Mouse (Mus musculus) C2C12 (cell line): ENCODE measurements around the gene Prkcsh.

Experiments
- CEBPB ChIP-seq: IDR thresholded peaks from one replicate; pipeline ENCODE4 v1.6.1; 2011; ENCODE audit warnings: low read depth, mild to moderate bottlenecking, control low read depth, moderate library complexity
- CTCF ChIP-seq: IDR thresholded peaks from one replicate; pipeline ENCODE4 v1.5.1; 2011; ENCODE audit not compliant: control insufficient read depth, insufficient read depth, insufficient read length
- MAX ChIP-seq: IDR thresholded peaks from one replicate; pipeline ENCODE4 v1.6.1; 2011; ENCODE audit warnings: mild to moderate bottlenecking, control low read depth
- MYOD1 ChIP-seq: IDR thresholded peaks from one replicate; pipeline ENCODE4 v1.6.1; 2011; ENCODE audit warnings: low read depth; ENCODE audit not compliant: control insufficient read depth, insufficient read length
- USF1 ChIP-seq: IDR thresholded peaks from one replicate; pipeline ENCODE4 v1.6.1; 2011; ENCODE audit warnings: low read depth, mild to moderate bottlenecking, control low read depth, moderate library complexity

GRCm38 (mm10) chr9:22017208-22017825 is 14.7 kb downstream of the Prkcsh start:
- TF ChIP-seq MAX (no peak), CTCF (no peak), MYOD1 (no peak), CEBPB (no peak), USF1 (no peak)
